Mouse (Mus musculus): Measurements from ENCODE around the gene Gm5741.

Gm5741 gene

DNA sequence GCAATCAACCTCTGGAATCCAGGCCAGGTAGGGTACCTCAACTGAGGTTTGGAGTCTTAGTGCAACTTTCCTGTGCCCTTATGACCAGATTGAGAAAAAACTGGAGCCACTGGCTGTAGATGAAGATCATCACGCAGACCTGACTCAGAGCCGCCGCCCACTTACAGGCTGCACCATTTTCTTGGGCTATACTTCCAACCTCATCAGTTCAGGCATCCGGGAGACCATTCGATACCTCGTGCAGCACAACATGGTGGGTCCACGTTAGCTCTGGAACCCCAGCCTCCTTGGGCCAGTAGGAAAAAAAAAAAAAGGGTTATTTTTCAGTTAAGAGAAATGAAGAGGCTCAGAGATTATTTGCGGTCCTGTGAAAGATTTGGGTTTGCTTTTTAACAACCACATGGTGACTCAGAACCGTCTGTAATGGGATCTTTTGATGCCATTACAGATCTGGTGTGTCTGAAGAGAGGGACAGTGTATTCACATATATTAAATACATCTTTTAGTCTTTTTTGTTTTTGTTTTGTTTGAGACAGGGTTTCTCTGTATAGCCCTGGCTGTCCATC, 4.7 kb upstream of the Gm5741 start:
- no peak for DNase-seq

DNA sequence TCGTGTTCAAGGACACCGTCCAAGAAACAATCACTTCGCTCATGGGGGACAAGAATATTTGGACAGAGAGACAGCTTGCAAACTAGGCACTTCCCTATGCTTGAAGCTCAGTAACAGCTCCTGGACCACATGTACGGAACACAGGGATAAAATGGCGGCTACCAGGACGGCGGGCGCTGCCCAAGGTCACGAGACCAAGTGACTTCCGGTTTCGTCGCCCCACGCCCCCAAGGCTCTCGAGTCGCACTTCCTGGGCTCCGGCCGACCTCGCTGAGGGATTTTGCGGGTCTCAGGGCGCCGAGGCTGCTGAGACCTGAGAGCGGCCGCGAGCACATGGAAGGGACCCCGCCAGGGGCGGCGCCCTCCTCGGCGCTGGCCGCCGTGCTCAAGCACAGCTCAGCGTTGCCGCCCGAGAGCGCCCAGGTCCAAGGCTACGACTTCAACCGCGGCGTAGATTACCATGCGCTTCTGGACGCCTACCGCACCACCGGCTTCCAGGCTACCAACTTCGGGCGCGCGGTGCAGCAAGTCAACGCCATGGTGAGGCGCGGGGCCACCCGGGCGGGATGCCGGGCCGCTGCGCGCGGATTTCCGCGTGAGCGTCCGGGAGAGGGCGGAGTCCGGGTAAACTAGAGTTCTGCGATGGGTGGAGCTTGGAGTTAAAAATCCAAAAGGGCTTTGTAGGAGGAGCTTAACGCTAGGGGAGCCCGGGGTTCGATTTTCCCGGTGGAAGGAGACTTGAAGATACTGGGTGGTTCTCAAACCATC, 3.9 kb upstream of the Gm5741 start, which contains the start of gene Dhps:
Gene Dhps, plus strand, starts transcription at position 244 of the 768 bp plus-strand sequence.
- peak; percentile 90 for DNase-seq

DNA sequence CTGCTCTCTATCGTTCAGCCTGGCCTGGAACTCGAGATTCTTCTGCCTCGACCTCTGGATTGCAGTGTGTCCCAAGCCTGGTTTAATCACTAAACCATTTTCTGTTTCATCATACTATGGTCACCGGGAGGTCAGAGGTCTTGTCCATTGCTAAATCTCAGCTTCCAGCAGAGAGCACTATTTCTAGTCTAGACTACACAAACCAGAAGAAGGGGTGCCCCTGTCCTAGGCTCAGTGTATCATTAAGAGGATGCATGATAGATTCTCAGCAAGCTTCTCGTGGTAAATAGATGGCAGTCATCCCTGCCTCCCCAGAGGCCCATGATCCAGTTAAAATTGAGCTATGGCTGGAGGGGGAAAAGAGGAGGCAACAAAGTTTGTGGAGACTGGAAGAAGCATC, 3.3 kb upstream of the Gm5741 start:
- DNase-seq, result no peak

DNA sequence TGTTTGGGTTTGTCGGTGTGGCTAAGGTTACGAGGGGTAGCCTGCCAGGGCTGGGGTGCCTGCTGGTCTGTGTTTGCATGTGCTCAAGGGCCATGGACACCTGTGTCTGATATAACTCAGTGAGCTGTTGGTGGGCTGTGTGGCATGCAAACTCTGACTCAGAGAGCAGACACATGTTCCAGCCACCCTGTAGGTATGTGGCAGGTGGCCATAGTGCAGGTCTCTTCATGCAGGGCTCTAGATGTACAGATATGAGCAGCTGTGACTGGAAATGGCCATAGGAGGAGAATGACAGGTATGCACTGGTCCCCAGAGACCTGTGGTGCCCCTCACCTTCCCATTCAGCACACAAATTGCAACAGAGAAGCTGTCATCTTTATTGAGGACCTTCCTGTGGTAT, 627 bp downstream of the Gm5741 start:
- no peak for DNase-seq

DNA sequence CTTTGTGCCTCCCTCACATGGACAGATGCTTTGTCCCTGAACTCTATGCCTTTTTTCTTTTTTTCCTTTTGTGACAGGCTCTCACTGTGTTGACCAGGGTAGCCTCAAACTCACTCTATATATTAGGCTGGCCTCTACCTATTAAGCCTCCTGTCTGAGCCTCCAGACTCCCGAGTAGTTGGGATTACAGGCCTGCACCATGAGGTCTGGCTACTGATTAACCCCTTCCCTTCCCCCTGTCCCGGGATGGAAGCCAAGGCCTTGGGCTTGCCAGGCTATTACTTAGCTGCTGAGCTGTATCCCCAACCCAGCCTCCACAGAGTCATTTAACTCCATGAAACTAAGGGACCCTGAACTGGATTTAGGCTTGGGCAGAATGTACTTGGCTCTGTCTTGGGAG, 2.6 kb downstream of the Gm5741 start:
- no peak for DNase-seq

DNA sequence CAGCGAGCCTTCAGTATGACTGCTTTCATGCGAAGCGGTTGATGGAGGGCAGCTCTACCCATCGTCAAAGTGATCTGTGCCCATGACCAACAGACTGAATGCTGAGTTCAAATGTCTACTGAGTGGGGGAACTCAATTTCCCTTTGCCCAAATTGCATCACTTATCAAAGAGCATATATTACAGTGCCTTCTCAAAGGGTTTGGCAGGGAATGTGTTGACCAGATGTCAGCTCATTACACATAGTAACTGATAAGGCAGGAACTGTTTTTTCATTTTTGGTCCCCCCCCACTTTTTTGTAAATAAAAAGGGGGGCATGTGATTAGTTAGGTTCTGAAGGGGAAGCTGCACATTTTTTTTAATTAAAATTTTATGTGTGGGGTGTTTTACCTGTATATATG, 5.2 kb downstream of the Gm5741 start:
- no peak for DNase-seq

DNA sequence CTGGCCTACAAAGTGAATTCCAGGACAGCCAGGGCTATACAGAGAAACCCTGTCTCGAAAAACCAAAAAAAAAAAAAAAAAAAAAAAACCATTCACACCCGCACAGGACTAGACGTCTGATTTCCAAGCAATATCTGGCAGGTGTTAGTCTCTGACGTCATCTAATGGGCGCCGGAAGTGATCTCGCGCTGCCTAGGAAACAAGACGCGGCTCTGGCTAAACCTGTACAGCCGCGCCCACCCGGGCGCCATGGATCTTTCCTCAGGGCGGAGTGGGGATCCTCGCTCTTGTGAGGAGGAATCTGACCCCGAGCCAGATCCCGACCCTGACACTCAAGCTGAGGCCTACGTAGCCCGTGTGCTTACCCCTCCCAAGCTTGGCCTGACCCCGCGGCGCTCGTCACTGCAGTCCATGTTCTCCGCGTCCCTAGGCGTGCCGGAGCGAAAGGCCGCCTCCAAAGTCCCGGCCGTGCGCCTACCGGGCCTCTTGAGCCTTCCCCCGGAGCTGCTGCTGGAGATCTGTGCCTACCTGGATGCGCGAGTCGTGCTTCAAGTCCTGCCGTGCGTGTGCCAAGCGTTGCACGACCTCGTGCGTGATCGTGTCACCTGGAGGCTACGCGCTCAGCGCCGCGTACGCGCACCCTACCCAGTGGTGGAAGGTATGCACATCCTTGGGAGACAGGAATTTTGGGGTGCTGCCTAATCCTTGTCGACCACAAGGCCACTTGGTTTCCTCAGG, 7.7 kb downstream of the Gm5741 start, which contains the start of gene Fbxw9:
Gene Fbxw9, plus strand, starts transcription at position 177 of the 738 bp plus-strand sequence.
- DNase-seq, result peak; percentile 92

DNA sequence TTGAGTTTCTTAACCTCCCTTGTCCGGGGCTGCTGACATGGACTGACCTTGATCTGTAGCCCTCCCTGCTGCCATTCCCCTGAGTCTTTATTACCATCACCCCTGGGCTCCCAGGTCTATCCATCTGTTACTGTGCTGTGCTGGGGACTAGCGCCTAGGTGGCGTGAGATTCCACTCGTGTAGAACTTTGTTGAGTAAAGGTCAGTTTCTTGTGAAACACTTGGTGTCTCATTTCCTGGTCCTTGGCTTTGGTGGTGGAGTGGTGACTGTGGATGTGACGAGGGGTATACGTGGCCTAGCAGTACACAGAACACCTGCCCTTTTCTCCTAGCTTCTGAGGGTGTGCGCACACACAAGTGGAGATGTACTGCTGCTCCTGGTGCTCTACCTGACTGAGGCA, 10.4 kb downstream of the Gm5741 start:
- DNase-seq, result no peak

DNA sequence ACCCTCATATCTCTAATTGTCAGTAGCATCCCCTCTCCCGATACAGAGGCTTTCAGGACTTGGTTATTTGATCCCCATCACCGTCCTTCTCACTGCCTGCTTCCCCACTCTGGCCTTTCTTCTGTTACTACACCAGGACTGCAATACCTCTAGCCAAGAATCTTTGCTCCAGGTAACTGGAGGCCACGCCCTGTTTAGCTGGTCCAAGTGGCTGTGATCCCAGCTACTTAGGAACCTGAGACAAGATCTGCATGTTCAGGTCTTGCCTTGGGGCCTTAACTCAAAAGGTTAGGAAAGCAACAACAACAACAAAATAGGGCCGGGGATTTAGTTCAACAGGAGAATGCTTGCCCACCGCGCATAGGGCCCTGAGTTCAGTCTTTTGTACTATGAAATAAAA, 24.2 kb downstream of the Gm5741 start:
- DNase-seq, result no peak

DNA sequence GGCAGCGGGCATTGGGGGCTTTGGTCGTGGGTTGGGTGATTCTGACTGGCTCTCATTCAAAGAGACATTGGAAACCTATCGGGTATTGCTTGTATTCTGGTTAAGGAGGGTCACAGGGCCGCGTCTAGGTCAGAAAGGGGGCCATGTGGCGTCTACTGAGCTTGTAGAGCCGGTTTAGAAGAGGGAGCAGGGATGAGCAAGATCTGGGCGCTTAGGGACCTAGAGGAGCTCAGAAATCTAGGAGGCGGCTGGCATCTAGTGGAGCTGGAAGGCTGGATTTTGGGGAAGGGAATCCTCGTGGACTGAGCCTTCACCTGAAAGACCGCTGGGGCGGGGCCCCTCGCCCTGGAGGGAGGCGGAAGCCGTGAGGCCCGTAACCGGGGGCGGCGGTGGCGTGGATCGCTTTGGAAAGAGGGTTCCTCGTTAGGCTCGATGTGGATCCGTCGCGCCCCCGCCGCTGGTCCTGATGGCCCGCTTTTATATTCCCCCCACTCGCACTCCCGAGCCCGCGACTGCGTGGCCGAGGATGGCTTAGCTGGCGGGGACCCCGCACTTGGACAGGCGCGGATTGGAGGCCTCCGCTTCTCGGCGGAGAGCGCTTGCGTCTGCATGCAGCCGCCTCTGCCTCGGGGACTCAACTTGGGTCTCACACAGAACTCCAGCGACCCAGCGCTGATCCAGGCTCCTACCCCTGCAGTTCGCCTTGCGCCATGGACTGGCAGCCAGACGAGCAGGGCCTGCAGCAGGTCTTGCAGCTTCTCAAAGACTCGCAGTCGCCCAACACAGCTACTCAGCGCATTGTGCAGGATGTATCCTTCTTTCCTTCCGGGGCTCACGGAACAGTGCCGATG, 29.9 kb downstream of the Gm5741 start:
- DNase-seq, result peak; percentile 62

DNA sequence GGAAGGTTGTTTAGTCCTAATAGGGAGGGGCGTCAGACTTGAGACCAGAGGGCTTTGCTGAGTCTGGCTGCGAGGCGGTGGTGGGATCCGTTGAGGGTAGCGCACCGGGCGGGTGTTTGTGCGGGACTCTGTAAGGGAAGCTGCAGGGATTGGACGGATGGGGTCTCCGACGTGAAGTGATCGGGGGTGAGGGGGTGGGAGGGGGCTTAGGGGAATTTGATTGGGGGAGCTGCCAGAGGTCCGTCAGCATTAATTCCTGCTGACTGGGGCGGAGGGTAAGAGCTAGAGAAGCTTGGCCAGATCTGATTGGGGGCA, 30.5 kb downstream of the Gm5741 start:
- DNase-seq, result no peak

DNA sequence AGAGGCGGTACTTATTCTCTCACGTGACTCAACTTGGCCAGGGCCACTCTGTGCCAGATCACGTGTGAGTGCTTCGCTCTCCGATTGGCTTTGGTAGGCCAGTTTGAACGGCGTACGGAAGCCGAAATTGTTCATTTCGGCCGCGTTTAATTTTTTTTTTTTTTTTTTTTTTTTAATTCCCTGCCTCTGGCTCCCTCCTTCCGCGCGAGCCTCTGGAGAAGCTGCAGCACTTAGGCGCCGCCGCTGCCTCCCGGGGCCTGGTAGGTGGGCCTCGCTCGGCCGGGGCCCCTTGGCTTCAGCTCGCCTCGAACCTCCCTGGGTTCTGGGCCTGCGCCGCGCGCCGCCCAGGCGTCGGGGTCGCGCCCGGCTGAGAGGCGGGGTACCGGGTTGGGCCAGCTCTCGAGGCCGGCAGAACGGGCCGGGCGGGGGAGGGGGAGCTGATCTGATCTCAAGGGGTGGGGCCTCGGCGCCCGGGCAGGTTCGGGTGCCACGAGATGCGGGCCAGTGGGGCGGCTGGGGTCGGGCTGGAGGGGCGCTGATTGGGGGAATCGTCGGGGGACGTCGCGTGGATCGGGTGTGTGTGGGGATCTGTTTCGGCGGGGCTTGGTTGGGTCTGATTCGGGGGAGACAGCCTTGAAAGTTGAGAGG, 30.9 kb downstream of the Gm5741 start, which contains the start of gene Tnpo2:
Gene Tnpo2, plus strand, starts transcription at position 198 of the 648 bp plus-strand sequence.
- peak; percentile 95 for DNase-seq

DNA sequence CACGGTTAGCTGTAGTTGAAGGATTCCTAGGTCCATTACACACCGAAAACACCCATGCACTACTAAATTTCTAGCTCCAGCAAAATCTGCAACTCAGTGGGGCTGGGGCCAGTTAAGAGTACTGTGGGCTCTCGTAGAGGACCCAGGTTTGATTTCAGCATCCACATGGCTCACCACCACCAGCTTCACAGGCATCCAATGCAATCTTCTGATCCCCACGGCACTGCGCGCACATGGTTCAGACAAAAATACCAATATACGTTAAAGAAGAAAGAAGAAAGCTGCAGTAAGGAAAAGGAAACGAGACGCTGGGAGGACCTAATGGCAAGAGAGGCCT, 31.4 kb downstream of the Gm5741 start:
- no peak for DNase-seq

DNA sequence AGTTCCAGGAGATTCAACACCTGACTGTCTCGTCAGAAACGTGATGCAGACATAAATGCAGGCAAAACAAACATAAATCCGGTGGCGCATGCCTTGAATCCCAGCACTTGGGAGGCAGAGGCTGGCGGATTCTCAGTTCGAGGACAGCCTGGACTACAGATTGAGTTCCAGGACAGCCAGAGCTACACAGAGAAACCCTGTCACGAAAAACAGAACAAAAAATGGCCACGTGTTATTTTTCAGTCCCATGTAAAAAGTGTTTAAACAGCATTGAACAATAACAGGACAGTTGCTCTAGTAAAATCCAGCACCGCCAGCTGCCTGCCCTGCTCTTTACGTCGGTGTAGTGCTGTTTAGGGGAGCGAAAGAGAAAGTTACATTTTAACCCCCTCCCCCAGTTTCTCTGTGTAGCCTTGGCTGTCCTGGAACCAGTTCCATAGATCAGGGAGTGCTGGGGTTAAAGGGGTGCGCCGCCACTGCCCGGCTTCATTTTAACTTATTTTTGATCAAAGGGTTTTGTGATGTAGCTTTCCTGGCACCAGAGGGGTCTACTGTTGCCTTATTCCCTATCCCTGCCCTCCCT, 32.0 kb downstream of the Gm5741 start:
- peak; percentile 59 for DNase-seq

DNA sequence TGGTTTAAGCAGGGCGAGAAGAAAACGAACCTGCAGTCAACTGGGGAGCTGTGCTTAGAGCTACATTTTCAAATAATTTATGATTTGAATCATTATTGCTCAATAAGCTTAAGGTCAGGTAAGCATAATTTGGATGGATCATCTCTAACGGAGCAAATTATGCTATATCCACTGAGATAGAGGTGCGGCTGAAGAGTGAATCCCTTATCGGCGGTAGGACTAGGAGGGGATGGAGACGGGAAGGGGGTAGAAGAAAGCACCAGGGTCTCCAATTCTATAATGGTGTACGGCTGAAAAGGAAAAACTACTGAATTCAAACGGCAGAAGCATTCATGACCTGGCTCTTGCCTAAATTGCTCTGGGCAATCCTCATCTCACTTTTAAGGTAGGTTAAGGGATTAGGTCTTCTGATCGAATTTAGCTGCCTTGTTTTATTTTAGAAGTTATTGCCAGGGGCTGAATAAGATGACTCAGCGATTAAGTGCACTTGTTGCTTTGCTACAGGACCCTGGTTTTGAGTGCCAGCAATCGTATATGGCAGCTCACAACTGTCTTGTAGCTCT, 32.5 kb downstream of the Gm5741 start:
- peak; percentile 61 for DNase-seq

DNA sequence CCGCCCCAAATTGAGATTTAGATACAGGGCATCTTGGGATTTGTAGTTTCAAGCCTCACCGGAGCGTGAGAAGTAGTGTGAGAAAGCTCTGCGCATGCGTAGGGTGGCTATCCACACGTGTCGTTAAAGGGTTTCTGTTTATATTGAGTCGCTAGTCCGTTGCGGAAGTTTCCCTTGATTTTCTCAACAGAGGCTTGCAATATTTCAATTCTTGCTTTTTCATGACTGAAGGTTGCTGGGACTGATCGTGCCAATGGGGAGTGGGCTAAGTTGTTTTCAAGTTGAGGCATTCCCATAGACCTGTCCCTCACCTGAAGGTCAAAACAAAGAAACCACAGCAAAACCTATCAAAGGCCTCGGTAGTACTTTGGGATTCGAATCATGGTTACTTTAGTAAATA, 33.0 kb downstream of the Gm5741 start:
- peak; percentile 76 for DNase-seq

DNA sequence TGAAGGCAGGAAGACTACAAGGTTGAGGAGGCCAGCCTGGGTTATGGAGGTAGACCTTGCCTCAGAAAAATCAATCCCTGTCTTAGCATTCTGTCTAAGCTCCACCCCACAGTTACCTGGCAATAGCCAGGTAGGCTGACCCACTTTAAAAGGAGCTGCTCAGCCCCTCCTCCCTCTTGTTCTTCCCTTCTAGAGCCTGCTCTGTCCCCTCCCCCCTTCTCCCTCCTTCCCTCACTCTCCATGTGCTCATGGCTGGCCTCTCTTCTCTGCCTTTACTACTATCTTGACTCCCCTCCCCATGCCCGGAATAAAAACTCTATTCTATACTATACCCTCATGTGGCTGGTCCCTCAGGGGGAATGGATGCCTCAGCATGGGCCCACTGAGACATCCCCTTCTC, 33.9 kb downstream of the Gm5741 start:
- DNase-seq, result peak; percentile 57

DNA sequence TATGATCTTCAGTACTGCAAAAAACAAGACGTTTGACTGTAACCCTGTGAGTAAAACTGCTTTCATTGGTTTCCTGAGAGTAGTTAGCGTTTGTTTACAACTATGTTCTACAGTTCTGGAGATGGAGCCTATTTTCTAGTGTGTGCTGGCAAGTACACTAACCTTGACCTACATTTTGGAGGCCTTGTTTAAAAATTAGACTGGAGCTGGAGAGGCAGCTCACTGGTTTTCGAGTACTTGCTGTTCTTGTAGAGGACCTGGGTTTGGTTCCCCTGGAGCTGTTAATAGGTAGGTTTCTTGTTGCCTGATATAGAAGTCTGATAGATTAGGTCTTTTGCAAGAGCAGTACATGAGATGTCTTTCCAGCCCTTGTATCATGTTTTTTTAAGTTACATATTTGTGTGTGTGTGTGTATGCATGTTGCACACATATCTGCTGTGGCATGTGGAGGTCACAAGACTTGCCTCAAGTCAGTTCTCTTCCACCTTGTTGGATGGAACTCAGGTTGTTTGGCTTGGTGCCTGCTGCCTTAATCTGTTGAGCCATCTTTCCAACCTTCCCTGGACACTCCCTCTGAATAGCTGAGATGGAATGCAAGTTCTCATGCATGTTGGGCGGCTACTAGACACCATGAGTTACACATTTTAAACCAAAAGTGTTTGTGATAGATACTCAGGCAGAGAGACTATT, 35.0 kb downstream of the Gm5741 start:
- DNase-seq, result no peak

DNA sequence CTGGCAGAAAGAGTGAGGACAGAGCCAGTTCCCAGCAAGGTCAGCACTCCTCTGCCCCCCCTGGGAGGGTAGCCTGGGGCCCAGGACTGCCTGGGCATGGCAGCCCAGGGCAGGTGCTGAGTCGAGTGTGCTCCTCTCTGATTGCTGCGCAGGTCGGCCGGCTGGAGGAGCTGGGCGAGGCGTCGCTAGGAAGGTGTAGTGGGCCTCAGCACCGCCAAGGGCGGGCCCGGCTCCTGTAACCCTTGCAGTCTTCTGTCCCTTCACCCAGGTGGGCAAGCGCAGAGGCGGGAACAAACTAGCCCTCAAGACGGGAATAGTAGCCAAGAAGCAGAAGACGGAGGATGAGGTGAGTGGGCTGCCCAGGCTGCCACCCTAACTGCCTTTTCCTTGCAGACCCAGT, 38.5 kb downstream of the Gm5741 start:
- peak; percentile 40 for DNase-seq

DNA sequence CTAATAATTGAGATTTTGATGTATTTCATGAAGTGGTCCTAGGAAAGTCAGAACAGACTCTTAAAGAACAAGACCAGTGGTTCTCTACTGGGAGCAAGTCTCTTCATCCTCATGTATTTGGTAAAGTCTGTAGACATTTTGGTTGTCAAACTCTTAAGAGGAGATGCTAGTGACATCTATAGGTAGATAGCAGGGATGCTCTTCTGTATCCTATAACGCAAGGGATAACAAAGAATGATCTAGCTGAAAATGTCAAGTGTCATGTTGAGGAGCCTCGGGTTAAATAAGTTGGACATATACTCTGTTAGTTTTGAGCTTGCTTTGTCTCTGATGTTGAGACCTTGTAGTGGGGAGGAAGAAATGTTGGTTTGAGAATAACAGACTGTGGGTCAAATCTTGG, 39.9 kb downstream of the Gm5741 start:
- DNase-seq, result no peak

DNA sequence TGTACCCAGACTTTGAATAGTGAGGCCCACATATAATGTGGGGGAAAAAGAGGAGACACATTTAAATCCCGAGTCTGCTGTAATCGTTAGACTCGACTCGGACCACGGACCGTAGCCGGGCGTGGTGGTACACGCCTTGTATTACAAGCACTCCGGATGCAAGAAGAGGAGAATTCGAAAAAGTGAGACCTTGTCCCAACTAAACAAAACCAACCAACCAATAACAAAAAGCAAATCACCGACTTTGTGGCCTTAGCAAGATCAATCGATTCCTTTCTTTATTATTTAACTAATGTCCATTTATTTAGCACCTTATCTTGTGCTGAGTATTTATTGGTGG, 40.3 kb downstream of the Gm5741 start:
- peak; percentile 42 for DNase-seq

Data from cerebellum, adult 9-10 months (tissue).